Mouse (Mus musculus): ENCODE measurements around the gene Dvl1.

Gene Dvl1

GRCm38 (mm10) chr4:155840076-155841002 lies 6.9 kb upstream of the Dvl1 start:
- DNase-seq = no peak

- peak; percentile 38 to 45 for DNase-seq
These were observed 6.2 kb upstream of the Dvl1 start for GRCm38 (mm10) chr4:155841003-155841454.

GRCm38 (mm10) chr4:155841651-155842270 lies 5.4 kb upstream of the Dvl1 start:
- DNase-seq = peak in 1 of 2 experiments; percentile 55

GRCm38 (mm10) chr4:155843231-155843630 lies 4.0 kb upstream of the Dvl1 start:
- DNase-seq = no peak

GRCm38 (mm10) chr4:155847591-155848352 lies 570 bp downstream of the Dvl1 start:
- DNase-seq = peak in 1 of 2 experiments; percentile 54

- no peak for DNase-seq
These were observed 1.4 kb downstream of the Dvl1 start for GRCm38 (mm10) chr4:155848434-155849095.

GRCm38 (mm10) chr4:155849391-155849790 lies 2.2 kb downstream of the Dvl1 start:
- DNase-seq = no peak

GRCm38 (mm10) chr4:155849792-155850451 lies 2.7 kb downstream of the Dvl1 start:
- peak in 1 of 2 experiments; percentile 14 for DNase-seq

- peak in 1 of 2 experiments; percentile 7 for DNase-seq
These were observed 4.2 kb downstream of the Dvl1 start for GRCm38 (mm10) chr4:155851368-155851767.

GRCm38 (mm10) chr4:155851951-155852411 lies 4.8 kb downstream of the Dvl1 start:
- peak; percentile 59 for DNase-seq

GRCm38 (mm10) chr4:155853421-155853820 lies 6.2 kb downstream of the Dvl1 start:
- DNase-seq = no peak

- no peak for DNase-seq
These were observed 7.8 kb downstream of the Dvl1 start for GRCm38 (mm10) chr4:155854991-155855390.

GRCm38 (mm10) chr4:155856071-155856470 lies 8.9 kb downstream of the Dvl1 start:
- peak in 1 of 2 experiments; percentile 48 for DNase-seq

- no peak for DNase-seq
These were observed 9.7 kb downstream of the Dvl1 start for GRCm38 (mm10) chr4:155856881-155857280.

- no peak for DNase-seq
These were observed 12.1 kb downstream of the Dvl1 start for GRCm38 (mm10) chr4:155859318-155859717.

- peak in 1 of 2 experiments; percentile 8 for DNase-seq
These were observed 14.6 kb downstream of the Dvl1 start for GRCm38 (mm10) chr4:155861787-155862186.

- DNase-seq = no peak
These were observed 15.8 kb downstream of the Dvl1 start, which contains the start of gene Tas1r3 for GRCm38 (mm10) chr4:155863001-155863400. Tas1r3 (minus strand) TSS chr4:155863362.

- DNase-seq = no peak
These were observed 21.6 kb downstream of the Dvl1 start for GRCm38 (mm10) chr4:155868614-155869298.

GRCm38 (mm10) chr4:155869317-155870033 lies 22.3 kb downstream of the Dvl1 start, which contains the start of the genes Cptp and Ints11:
Cptp (minus strand) TSS chr4:155869440.
Ints11 (plus strand) TSS chr4:155869546.
- DNase-seq = peak; percentile 96 to 98

- no peak for DNase-seq
These were observed 24.2 kb downstream of the Dvl1 start for GRCm38 (mm10) chr4:155871404-155871803.

Data from cerebellum, adult 18-20 months (tissue).